Mouse (Mus musculus) right cerebral cortex, postnatal 14 days (tissue): Measurements from ENCODE around the gene Cdc14a.

ENCODE experiments used
- DNase-seq: peaks from one replicate; pipeline ENCODE4 v3.0.0; 2022

The Cdc14a gene

GRCm38 (mm10) chr3:116327001-116327615, 96.7 kb downstream of the Cdc14a start:
- DNase-seq = peak; percentile 87

- DNase-seq = no peak
Observed at GRCm38 (mm10) chr3:116325501-116325900, 98.3 kb downstream of the Cdc14a start.

- no peak for DNase-seq
Observed at GRCm38 (mm10) chr3:116319696-116320095, 104.1 kb downstream of the Cdc14a start.

GRCm38 (mm10) chr3:116311838-116312237, 112.0 kb downstream of the Cdc14a start:
- DNase-seq = no peak

GRCm38 (mm10) chr3:116311173-116311572, 112.7 kb downstream of the Cdc14a start:
- no peak for DNase-seq

- DNase-seq = no peak
Observed at GRCm38 (mm10) chr3:116310672-116311071, 113.2 kb downstream of the Cdc14a start.

- no peak for DNase-seq
Observed at GRCm38 (mm10) chr3:116310033-116310432, 113.8 kb downstream of the Cdc14a start.

GRCm38 (mm10) chr3:116304800-116305753, 118.8 kb downstream of the Cdc14a start:
- no peak for DNase-seq

GRCm38 (mm10) chr3:116302581-116302980, 121.3 kb downstream of the Cdc14a start:
- DNase-seq = no peak

GRCm38 (mm10) chr3:116301754-116302153, 122.1 kb downstream of the Cdc14a start:
- no peak for DNase-seq

GRCm38 (mm10) chr3:116298727-116299126, 125.1 kb downstream of the Cdc14a start:
- no peak for DNase-seq

GRCm38 (mm10) chr3:116298003-116298402, 125.8 kb downstream of the Cdc14a start:
- no peak for DNase-seq

- no peak for DNase-seq
Observed at GRCm38 (mm10) chr3:116297170-116297569, 126.7 kb downstream of the Cdc14a start.

- DNase-seq = no peak
Observed at GRCm38 (mm10) chr3:116290041-116290815, 133.6 kb downstream of the Cdc14a start.

- no peak for DNase-seq
Observed at GRCm38 (mm10) chr3:116288833-116289232, 135.0 kb downstream of the Cdc14a start.

GRCm38 (mm10) chr3:116284735-116285134, 139.1 kb downstream of the Cdc14a start:
- no peak for DNase-seq

GRCm38 (mm10) chr3:116283996-116284395, 139.8 kb downstream of the Cdc14a start:
- no peak for DNase-seq

- DNase-seq = no peak
Observed at GRCm38 (mm10) chr3:116281663-116282062, 142.2 kb downstream of the Cdc14a start.

GRCm38 (mm10) chr3:116277146-116277545, 146.7 kb downstream of the Cdc14a start:
- DNase-seq = no peak

GRCm38 (mm10) chr3:116271679-116272078, 152.2 kb downstream of the Cdc14a start:
- DNase-seq = no peak

GRCm38 (mm10) chr3:116267036-116267654, 156.7 kb downstream of the Cdc14a start:
- DNase-seq = no peak

GRCm38 (mm10) chr3:116266360-116266759, 157.5 kb downstream of the Cdc14a start:
- no peak for DNase-seq

- DNase-seq = no peak
Observed at GRCm38 (mm10) chr3:116263977-116264376, 159.9 kb downstream of the Cdc14a start.
